Comparison of ENCODE assay signal across 11 mouse cellular contexts in the genomic region with DNA sequence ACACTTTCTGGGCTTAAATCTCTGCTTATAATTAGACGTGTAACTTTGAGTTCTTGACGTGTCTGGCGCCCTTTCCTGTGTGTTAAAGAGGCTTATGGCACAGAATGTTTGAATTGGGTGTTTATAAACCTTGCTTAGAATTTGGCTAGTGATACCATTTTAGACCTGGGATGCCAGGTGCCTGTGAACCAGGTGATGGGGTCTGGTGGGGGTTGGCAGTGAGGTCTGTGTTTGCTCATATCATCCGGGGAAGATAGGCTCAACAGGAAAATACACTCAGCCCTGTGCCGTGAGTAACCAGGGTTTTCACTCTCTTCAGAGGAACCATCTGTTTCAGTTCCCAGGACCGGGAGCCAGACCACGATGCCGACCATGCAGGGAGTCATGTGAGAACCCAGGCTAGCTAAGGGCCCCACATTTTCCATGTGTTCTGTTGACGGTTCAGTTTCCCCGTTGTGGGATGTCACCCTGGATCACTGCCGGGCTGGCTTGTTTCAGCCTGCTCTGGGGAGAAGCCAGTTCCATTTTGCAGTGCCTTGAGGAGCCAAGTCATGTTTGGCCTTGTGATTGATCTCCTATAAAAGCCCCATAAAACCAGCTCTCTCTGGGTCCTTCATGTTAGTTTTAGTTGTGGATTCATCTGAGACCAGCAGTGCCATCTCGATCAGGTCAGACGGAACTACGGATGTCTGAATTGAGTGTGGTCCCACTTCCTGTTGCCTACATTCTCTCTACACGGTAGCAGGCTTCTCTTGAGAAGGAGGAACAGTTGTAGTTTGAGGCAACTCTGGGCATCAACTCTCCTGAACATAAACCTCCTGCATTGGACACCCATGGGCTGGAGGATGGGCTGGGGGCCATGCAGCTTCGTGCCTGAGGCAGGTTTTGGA.
DNase-seq lines count a peak whose midpoint lies in the region; ATAC-seq lines count a peak whose summit lies in the region.
"Had no signal": no experiment of that assay in that cellular context is flagged by ENCODE, and none has a peak within 500 bp of the region (broad histone marks: within the 10 kb centered on the region; RNA-seq: fewer than 3 reads in every experiment).

No protein-coding gene starts in this region.

- H3K9ac ChIP-seq in hindbrain, embryonic 14.5 days: no peak overlapping the region
- H3K9ac ChIP-seq: liver, postnatal 0 days had no signal

- no peaks in the 10 kb centered on the region for H3K27me3 ChIP-seq in hindbrain, embryonic 14.5 days (ENCODE audit: control insufficient read depth, insufficient read depth, low read length)

- no peaks in the 10 kb centered on the region for H3K4me1 ChIP-seq in hindbrain, embryonic 14.5 days (replicated peaks; ENCODE audit: control insufficient read depth, insufficient read depth, low read length)
- H3K4me1 ChIP-seq: hindbrain, embryonic 10.5 days had no signal

- peak; percentile 50 for DNase-seq in lung, postnatal 14 days
- DNase-seq in lung, postnatal 25 days (ENCODE audit: low spot score): no peak
- DNase-seq in cerebellum, postnatal 36 days: peak; percentile 34 to 36
- peak; percentile 50 to 67 for DNase-seq in gastrocnemius, postnatal 4 days (ENCODE audit: low spot score in 2 of 2)
- peak; percentile 8 for DNase-seq in naive thymus-derived CD4-positive, alpha-beta T cell, adult 2 months (ENCODE audit: low read depth)
- DNase-seq in kidney, postnatal 36 days: no peak
- no peak for DNase-seq in hindbrain, embryonic 14.5 days (ENCODE audit: low spot score)
- DNase-seq: liver, postnatal 0 days; right cerebral cortex, postnatal 25 days had no signal

- 0 out of 2 replicates have a peak, but pooled peaks cover 3% of the 10 kb centered on the region for H3K9me3 ChIP-seq in hindbrain, embryonic 14.5 days (ENCODE audit: control insufficient read depth, low read length)

- no peak overlapping the region for H3K4me2 ChIP-seq in hindbrain, embryonic 14.5 days (replicated peaks)

- ATAC-seq in hindbrain, embryonic 14.5 days (ENCODE audit: low FRiP score): no peak
- ATAC-seq: liver, postnatal 0 days had no signal

- H3K36me3 ChIP-seq in hindbrain, embryonic 14.5 days (replicated peaks; ENCODE audit: control insufficient read depth, insufficient read depth): no peaks in the 10 kb centered on the region

- no peak overlapping the region for H3K27ac ChIP-seq in hindbrain, embryonic 14.5 days
- H3K27ac ChIP-seq: hindbrain, embryonic 10.5 days had no signal

- H3K4me3 ChIP-seq in hindbrain, embryonic 14.5 days (replicated peaks; ENCODE audit: low read length): no peak overlapping the region
- H3K4me3 ChIP-seq: hindbrain, embryonic 10.5 days; myocyte had no signal

- WGBS in hindbrain, embryonic 14.5 days: 92% methylated on average over 16 of the region's 16 CpGs

Comparison
In these comparisons a context has a peak if more than half of its experiments do, and no peak if none do; other contexts are left out.
1. DNase-seq: peak in lung, postnatal 14 days (single experiment), cerebellum, postnatal 36 days (2 of 2), gastrocnemius, postnatal 4 days (2 of 2) and naive thymus-derived CD4-positive, alpha-beta T cell, adult 2 months (single experiment); none in lung, postnatal 25 days (single experiment), kidney, postnatal 36 days (0 of 2) and hindbrain, embryonic 14.5 days (single experiment).